ENCODE assay signal across 12 mouse cellular contexts in the genomic region with DNA sequence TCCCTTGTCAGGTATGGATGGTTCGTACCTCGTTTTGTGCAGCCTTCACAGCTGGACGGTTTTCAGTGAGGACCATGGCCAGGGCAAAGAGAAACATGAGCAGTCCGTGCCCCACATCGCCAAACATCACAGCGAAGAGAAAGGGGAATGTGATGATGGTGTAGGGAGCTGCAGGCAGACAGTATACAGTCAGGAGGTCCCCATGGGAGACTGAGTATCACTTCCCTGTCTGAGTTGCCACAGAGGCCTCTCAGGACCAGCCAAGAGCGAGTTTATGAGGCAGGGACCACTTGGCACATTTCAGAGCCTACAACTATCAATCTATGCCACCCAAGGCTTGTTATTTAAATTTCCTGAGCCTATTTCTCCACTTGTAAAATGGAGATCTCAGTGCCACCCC.
"Had no signal": no experiment of that assay in that cellular context is flagged by ENCODE, and none has a peak within 500 bp of the region (broad histone marks: within the 10 kb centered on the region; RNA-seq: fewer than 3 reads in every experiment).

No protein-coding gene starts in this region.

- DNase-seq: kidney, adult 8-10 months; kidney, postnatal 36 days; layer of hippocampus, adult 9-11 months; liver; liver, embryonic 13.5 days; liver, postnatal 0 days; lung, postnatal 14 days; midbrain, embryonic 14.5 days; retina, postnatal 1 day; right cerebral cortex, postnatal 14 days; thymus, adult 18-20 months; thymus, postnatal 14 days had no signal

- ATAC-seq: liver, postnatal 0 days had no signal
